Mouse (Mus musculus): ENCODE results near the gene Dll4. TPM values are rescaled to one million over a fixed set of nuclear protein-coding genes. Genes with fewer than 3 reads are reported as not detected.
A peak's percentile ranks its signal among the peaks of the same experiment; 100 is the strongest.

Gene Dll4
- polyA plus RNA-seq, 1 experiment = 18.9 TPM

- peak overlapping the region; percentile 14; the same call in 1 of the 2 replicates for H3K27ac ChIP-seq (ENCODE audit: control insufficient read depth, insufficient read depth, low read length)
- DNase-seq = peak; percentile 22
- H3K4me3 ChIP-seq (ENCODE audit: control insufficient read depth, insufficient read depth, low read length) = peak overlapping the region; percentile 67
- no peak for TF ChIP-seq POLR2A (IDR thresholded peaks at IDR 0.05; ENCODE audit: control insufficient read depth, extremely low read depth, insufficient read depth, low read length, poor library complexity)
- no peak for TF ChIP-seq CTCF (IDR thresholded peaks at IDR 0.05; ENCODE audit: borderline replicate concordance, control insufficient read depth, extremely low read depth, insufficient read depth, low read length, poor library complexity)
- no peaks in the 10 kb centered on the region; the same call in none of the 2 replicates for H3K36me3 ChIP-seq (ENCODE audit: control insufficient read depth, insufficient read depth, low read length)
- WGBS = under 1% methylated on average over 11 of the region's 11 CpGs
- no peaks in the 10 kb centered on the region for H3K27me3 ChIP-seq (ENCODE audit: control insufficient read depth, insufficient read depth, low read length)
- H3K4me1 ChIP-seq (replicated peaks; ENCODE audit: control insufficient read depth, insufficient read depth, low read length) = peaks cover 11% of the 10 kb centered on the region
Measured at GRCm38 (mm10) chr2:119289014-119289416, 36.6 kb upstream of the Dll4 start.

GRCm38 (mm10) chr2:119292281-119292680 is 33.3 kb upstream of the Dll4 start:
- peaks cover 11% of the 10 kb centered on the region for H3K4me1 ChIP-seq (replicated peaks; ENCODE audit: control insufficient read depth, insufficient read depth, low read length)
- peaks cover 10% of the 10 kb centered on the region for H3K36me3 ChIP-seq (ENCODE audit: control insufficient read depth, insufficient read depth, low read length)
- DNase-seq = no peak
- H3K4me3 ChIP-seq (ENCODE audit: control insufficient read depth, insufficient read depth, low read length) = no peak overlapping the region
- H3K27ac ChIP-seq (ENCODE audit: control insufficient read depth, insufficient read depth, low read length) = no peak overlapping the region
- WGBS = 98% methylated on average over 5 of the region's 5 CpGs
- TF ChIP-seq POLR2A (IDR thresholded peaks at IDR 0.05; ENCODE audit: control insufficient read depth, extremely low read depth, insufficient read depth, low read length, poor library complexity) (no peak), CTCF (IDR thresholded peaks at IDR 0.05; ENCODE audit: borderline replicate concordance, control insufficient read depth, extremely low read depth, insufficient read depth, low read length, poor library complexity) (no peak)
- H3K27me3 ChIP-seq (ENCODE audit: control insufficient read depth, insufficient read depth, low read length) = no peaks in the 10 kb centered on the region

- Histone ChIP-seq H3K36me3 (ENCODE audit: control insufficient read depth, insufficient read depth, low read length) (peaks cover 15% of the 10 kb centered on the region), H3K27me3 (ENCODE audit: control insufficient read depth, insufficient read depth, low read length) (no peaks in the 10 kb centered on the region), H3K4me3 (ENCODE audit: control insufficient read depth, insufficient read depth, low read length) (no peak overlapping the region), H3K27ac (ENCODE audit: control insufficient read depth, insufficient read depth, low read length) (no peak overlapping the region), H3K4me1 (replicated peaks; ENCODE audit: control insufficient read depth, insufficient read depth, low read length) (peaks cover 11% of the 10 kb centered on the region)
- no peak for DNase-seq
- 96% methylated on average over 17 of the region's 17 CpGs for WGBS
- TF ChIP-seq POLR2A (IDR thresholded peaks at IDR 0.05; ENCODE audit: control insufficient read depth, extremely low read depth, insufficient read depth, low read length, poor library complexity) = no peak
- no peak for TF ChIP-seq CTCF (IDR thresholded peaks at IDR 0.05; ENCODE audit: borderline replicate concordance, control insufficient read depth, extremely low read depth, insufficient read depth, low read length, poor library complexity)
Measured at GRCm38 (mm10) chr2:119292852-119293251, 32.7 kb upstream of the Dll4 start.

GRCm38 (mm10) chr2:119293311-119293710 is 32.3 kb upstream of the Dll4 start:
- DNase-seq = no peak
- no peak overlapping the region for H3K27ac ChIP-seq (ENCODE audit: control insufficient read depth, insufficient read depth, low read length)
- H3K4me1 ChIP-seq (replicated peaks; ENCODE audit: control insufficient read depth, insufficient read depth, low read length) = peaks cover 11% of the 10 kb centered on the region
- no peaks in the 10 kb centered on the region for H3K27me3 ChIP-seq (ENCODE audit: control insufficient read depth, insufficient read depth, low read length)
- TF ChIP-seq CTCF (IDR thresholded peaks at IDR 0.05; ENCODE audit: borderline replicate concordance, control insufficient read depth, extremely low read depth, insufficient read depth, low read length, poor library complexity) = no peak
- no peak for TF ChIP-seq POLR2A (IDR thresholded peaks at IDR 0.05; ENCODE audit: control insufficient read depth, extremely low read depth, insufficient read depth, low read length, poor library complexity)
- H3K36me3 ChIP-seq (ENCODE audit: control insufficient read depth, insufficient read depth, low read length) = peaks cover 17% of the 10 kb centered on the region
- 98% methylated on average over 17 of the region's 17 CpGs for WGBS
- H3K4me3 ChIP-seq (ENCODE audit: control insufficient read depth, insufficient read depth, low read length) = no peak overlapping the region

GRCm38 (mm10) chr2:119293776-119294390 is 31.7 kb upstream of the Dll4 start:
- 98% methylated on average over 34 of the region's 34 CpGs for WGBS
- TF ChIP-seq CTCF (IDR thresholded peaks at IDR 0.05; ENCODE audit: borderline replicate concordance, control insufficient read depth, extremely low read depth, insufficient read depth, low read length, poor library complexity) (no peak), POLR2A (IDR thresholded peaks at IDR 0.05; ENCODE audit: control insufficient read depth, extremely low read depth, insufficient read depth, low read length, poor library complexity) (no peak)
- Histone ChIP-seq H3K27ac (ENCODE audit: control insufficient read depth, insufficient read depth, low read length) (no peak overlapping the region), H3K27me3 (ENCODE audit: control insufficient read depth, insufficient read depth, low read length) (no peaks in the 10 kb centered on the region), H3K4me3 (ENCODE audit: control insufficient read depth, insufficient read depth, low read length) (no peak overlapping the region), H3K36me3 (ENCODE audit: control insufficient read depth, insufficient read depth, low read length) (peaks cover 17% of the 10 kb centered on the region), H3K4me1 (replicated peaks; ENCODE audit: control insufficient read depth, insufficient read depth, low read length) (peaks cover 10% of the 10 kb centered on the region)
- DNase-seq = no peak

GRCm38 (mm10) chr2:119294411-119294810 is 31.2 kb upstream of the Dll4 start:
- Histone ChIP-seq H3K27ac (ENCODE audit: control insufficient read depth, insufficient read depth, low read length) (no peak overlapping the region), H3K36me3 (ENCODE audit: control insufficient read depth, insufficient read depth, low read length) (peaks cover 17% of the 10 kb centered on the region), H3K4me3 (ENCODE audit: control insufficient read depth, insufficient read depth, low read length) (no peak overlapping the region), H3K27me3 (ENCODE audit: control insufficient read depth, insufficient read depth, low read length) (no peaks in the 10 kb centered on the region), H3K4me1 (replicated peaks; ENCODE audit: control insufficient read depth, insufficient read depth, low read length) (peaks cover 6% of the 10 kb centered on the region)
- TF ChIP-seq CTCF (IDR thresholded peaks at IDR 0.05; ENCODE audit: borderline replicate concordance, control insufficient read depth, extremely low read depth, insufficient read depth, low read length, poor library complexity) (no peak), POLR2A (IDR thresholded peaks at IDR 0.05; ENCODE audit: control insufficient read depth, extremely low read depth, insufficient read depth, low read length, poor library complexity) (no peak)
- WGBS = 97% methylated on average over 18 of the region's 18 CpGs
- DNase-seq = no peak

Measured in thymus, adult 2 months (tissue).